Mouse (Mus musculus) thymus, postnatal 4 days (tissue): ENCODE data around the gene Yipf1.

Experiments used
- DNase-seq: peaks from one replicate; pipeline ENCODE4 v3.0.0; 2021

Gene Yipf1

GRCm38 (mm10) chr4:107378954-107379353, 64.8 kb downstream of the Yipf1 start:
- no peak for DNase-seq

GRCm38 (mm10) chr4:107380871-107381270, 66.7 kb downstream of the Yipf1 start:
- DNase-seq: no peak

DNA sequence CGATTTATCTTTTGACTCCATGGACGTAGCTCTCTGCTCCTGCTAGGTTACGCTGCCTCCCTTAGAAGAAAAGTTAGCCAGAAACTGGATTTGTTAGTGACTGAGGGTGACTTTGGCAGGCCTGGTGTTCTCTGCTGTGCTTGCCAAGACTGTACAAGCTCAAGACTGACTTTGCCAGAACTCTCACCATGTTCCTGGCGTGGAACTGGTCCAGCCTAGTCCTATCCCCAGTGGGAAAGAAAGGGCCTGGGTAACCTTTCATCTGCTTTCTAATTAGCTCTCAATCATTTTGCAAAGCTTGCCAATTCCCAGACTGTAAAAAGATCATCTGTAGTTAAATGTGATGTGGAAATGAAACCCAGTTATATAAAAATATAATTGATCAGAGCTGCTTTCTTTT, 72.9 kb downstream of the Yipf1 start:
- DNase-seq: no peak

- no peak for DNase-seq
These were observed 73.3 kb downstream of the Yipf1 start for GRCm38 (mm10) chr4:107387465-107387864.

GRCm38 (mm10) chr4:107388291-107388690, 74.1 kb downstream of the Yipf1 start:
- DNase-seq: no peak

- no peak for DNase-seq
These were observed 75.2 kb downstream of the Yipf1 start for GRCm38 (mm10) chr4:107389345-107389744.

- no peak for DNase-seq
These were observed 79.6 kb downstream of the Yipf1 start for GRCm38 (mm10) chr4:107393771-107394170.
